Mouse (Mus musculus): ENCODE data around the gene Lama5.

The Lama5 gene

GRCm38 (mm10) chr2:180225762-180226378 lies at the start of gene Lama5:
Gene Lama5, minus strand, starts transcription at chr2:180225859.
- peak in 1 of 2 experiments; percentile 58 for DNase-seq

GRCm38 (mm10) chr2:180274523-180274922 lies 48.9 kb upstream of the Lama5 start:
- DNase-seq, result no peak

- DNase-seq, result peak; percentile 89 to 95
Measured at GRCm38 (mm10) chr2:180273394-180274244, 48.0 kb upstream of the Lama5 start, which contains the start of gene Cables2. Gene Cables2, minus strand, starts transcription at chr2:180273496.

GRCm38 (mm10) chr2:180272884-180273321 lies 47.2 kb upstream of the Lama5 start:
- no peak for DNase-seq

GRCm38 (mm10) chr2:180271804-180272395 lies 46.2 kb upstream of the Lama5 start:
- DNase-seq, result peak in 1 of 2 experiments; percentile 31

- DNase-seq, result no peak
Measured at GRCm38 (mm10) chr2:180270537-180271255, 45.0 kb upstream of the Lama5 start.

GRCm38 (mm10) chr2:180269329-180269728 lies 43.7 kb upstream of the Lama5 start:
- DNase-seq, result no peak

- no peak for DNase-seq
Measured at GRCm38 (mm10) chr2:180267955-180268354, 42.3 kb upstream of the Lama5 start.

GRCm38 (mm10) chr2:180262891-180263290 lies 37.2 kb upstream of the Lama5 start:
- DNase-seq, result peak in 1 of 2 experiments; percentile 6

GRCm38 (mm10) chr2:180262441-180262840 lies 36.8 kb upstream of the Lama5 start:
- DNase-seq, result no peak

GRCm38 (mm10) chr2:180261901-180262300 lies 36.2 kb upstream of the Lama5 start:
- peak in 1 of 2 experiments; percentile 36 for DNase-seq

- peak in 1 of 2 experiments; percentile 7 for DNase-seq
Measured at GRCm38 (mm10) chr2:180260610-180261480, 35.2 kb upstream of the Lama5 start.

GRCm38 (mm10) chr2:180259826-180260609 lies 34.4 kb upstream of the Lama5 start:
- DNase-seq, result peak in 1 of 2 experiments; percentile 9

GRCm38 (mm10) chr2:180258951-180259484 lies 33.4 kb upstream of the Lama5 start:
- peak in 1 of 2 experiments; percentile 4 for DNase-seq

- DNase-seq, result peak in 1 of 2 experiments; percentile 11
Measured at GRCm38 (mm10) chr2:180257963-180258865, 32.6 kb upstream of the Lama5 start.

GRCm38 (mm10) chr2:180257001-180257521 lies 31.4 kb upstream of the Lama5 start, which contains the start of gene Rps21:
Gene Rps21, plus strand, starts transcription at chr2:180257377.
- DNase-seq, result peak; percentile 96 to 98

- DNase-seq, result peak in 1 of 2 experiments; percentile 29
Measured at GRCm38 (mm10) chr2:180256296-180257000, 30.8 kb upstream of the Lama5 start.

GRCm38 (mm10) chr2:180255701-180256100 lies 30.0 kb upstream of the Lama5 start:
- no peak for DNase-seq
